ENCODE assay signal across 8 mouse cellular contexts in genomic region chr8:20008106-20008505, GRCm38 (mm10).
DNase-seq lines count a peak whose midpoint lies in the region; TF ChIP-seq lines count a peak whose summit lies in the region.
"Not testable (repeated sequence)": the region's sequence is repeated elsewhere in the genome, so short reads cannot be mapped to it uniquely, and the experiment has no call there.

No protein-coding gene starts in this region.

- DNase-seq in ZHBTc4 (ENCODE audit: low read depth, low spot score): peak; percentile 38
- DNase-seq in cerebellum, adult 18-20 months: peak; percentile 10 to 24
- peak; percentile 26 for DNase-seq in gastrocnemius, adult 2 months
- peak; percentile 39 for DNase-seq in heart, postnatal 4 days
- DNase-seq in layer of hippocampus, postnatal 10 days (ENCODE audit: low spot score in 2 of 2): peak; percentile 30 to 41
- peak; percentile 17 for DNase-seq in lung, adult 2 months
- peak; percentile 16 to 37 for DNase-seq in spleen, postnatal 10 days (ENCODE audit: low spot score in 2 of 2)
- peak; percentile 20 for DNase-seq in urinary bladder, postnatal 14 days (ENCODE audit: low spot score)

- not testable (repeated sequence) for H3K4me3 ChIP-seq in gastrocnemius, adult 2 months; lung, adult 2 months (replicated peaks; ENCODE audit: extremely low read depth, low read depth, low read length)

- H3K4me1 ChIP-seq in lung, adult 2 months (ENCODE audit: control insufficient read depth, insufficient read depth, low read length): not testable (repeated sequence)

- not testable (repeated sequence) for TF ChIP-seq CTCF in gastrocnemius, adult 2 months (IDR thresholded peaks at IDR 0.05); lung, adult 2 months (IDR thresholded peaks at IDR 0.05; ENCODE audit: insufficient read depth, low read length)

- intact Hi-C loops in gastrocnemius, adult 2 months (cut with DNase I): not testable (repeated sequence)

- WGBS in lung, adult 2 months: 81% methylated on average over 3 of the region's 3 CpGs

- TF ChIP-seq POLR2A in lung, adult 2 months (IDR thresholded peaks at IDR 0.05; ENCODE audit: borderline replicate concordance, extremely low read depth, low read depth, low read length): not testable (repeated sequence)

- not testable (repeated sequence) for H3K27ac ChIP-seq in gastrocnemius, adult 2 months
